Mouse (Mus musculus): ENCODE measurements around the gene Ccn5.

- TF ChIP-seq POLR2A (IDR thresholded peaks at IDR 0.05; ENCODE audit: borderline replicate concordance, extremely low read depth, low read depth, low read length) (no peak), CTCF (IDR thresholded peaks at IDR 0.05; ENCODE audit: insufficient read depth, low read length) (no peak)
Measured at GRCm38 (mm10) chr2:163839519-163839918, 18.9 kb downstream of the Ccn5 start.

All from lung, adult 2 months (tissue).